Mouse (Mus musculus) lung, postnatal 14 days (tissue): ENCODE measurements around the gene Smim17.
A peak's percentile ranks its signal among the peaks of the same experiment; 100 is the strongest.
"Not testable (repeated sequence)": the region's sequence is repeated elsewhere in the genome, so short reads cannot be mapped to it uniquely, and the experiment has no call there.

ENCODE experiments used
- DNase-seq: peaks from one replicate; pipeline ENCODE4 v3.0.0; 2021

Gene Smim17

GRCm38 (mm10) chr7:6397996-6398975, at the start of gene Smim17:
Gene Smim17, plus strand, starts transcription at chr7:6398715.
- DNase-seq = peak; percentile 26

DNA sequence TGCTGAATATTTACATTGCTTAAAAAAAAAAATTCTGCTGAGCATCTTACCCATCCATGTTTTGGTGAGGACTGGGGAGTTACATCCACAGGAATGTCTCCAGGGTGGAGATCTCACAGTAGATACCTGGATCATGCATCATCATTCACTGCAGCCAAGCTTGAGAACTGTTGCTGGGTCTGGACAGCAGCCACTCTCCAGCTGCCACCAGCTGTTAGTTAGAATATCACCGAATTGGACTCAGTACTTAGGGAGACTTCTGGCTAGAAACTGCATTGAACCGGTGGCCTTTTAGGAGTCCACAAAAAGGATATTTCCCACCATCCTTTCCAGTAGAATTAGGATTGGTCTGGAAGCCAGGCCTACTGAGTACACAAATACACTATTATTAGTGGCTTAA, 40.4 kb upstream of the Smim17 start:
- DNase-seq = peak; percentile 23

DNA sequence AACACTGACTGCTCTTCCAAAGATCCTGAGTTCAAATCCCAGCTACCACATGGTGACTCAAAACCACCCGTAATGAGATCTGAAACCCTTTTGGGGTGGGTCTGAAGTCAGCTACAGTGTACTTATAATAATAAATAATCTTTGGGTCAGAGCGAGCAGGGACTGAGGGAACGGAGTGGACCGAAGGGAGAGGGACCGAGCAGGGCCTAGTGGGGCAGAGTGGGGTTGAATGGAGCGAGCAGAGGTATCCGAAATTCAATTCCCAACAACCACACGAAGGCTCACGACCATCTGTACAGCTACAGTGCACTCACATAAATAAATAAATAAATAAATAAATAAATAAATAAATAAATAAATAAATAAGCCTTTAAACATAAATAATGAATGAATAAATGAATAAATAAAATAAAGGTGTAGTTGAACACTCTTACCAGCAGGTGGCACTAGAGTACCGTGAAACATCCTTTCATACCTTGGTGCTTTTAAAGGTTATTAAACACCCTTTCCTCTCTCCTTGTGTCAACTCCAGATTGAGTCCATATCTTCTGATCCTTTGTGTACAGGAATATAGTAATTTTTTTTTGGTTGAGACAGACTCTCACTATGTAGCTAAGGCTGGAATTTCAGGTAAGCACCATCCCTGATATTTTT, 39.5 kb upstream of the Smim17 start:
- peak; percentile 39 for DNase-seq

DNA sequence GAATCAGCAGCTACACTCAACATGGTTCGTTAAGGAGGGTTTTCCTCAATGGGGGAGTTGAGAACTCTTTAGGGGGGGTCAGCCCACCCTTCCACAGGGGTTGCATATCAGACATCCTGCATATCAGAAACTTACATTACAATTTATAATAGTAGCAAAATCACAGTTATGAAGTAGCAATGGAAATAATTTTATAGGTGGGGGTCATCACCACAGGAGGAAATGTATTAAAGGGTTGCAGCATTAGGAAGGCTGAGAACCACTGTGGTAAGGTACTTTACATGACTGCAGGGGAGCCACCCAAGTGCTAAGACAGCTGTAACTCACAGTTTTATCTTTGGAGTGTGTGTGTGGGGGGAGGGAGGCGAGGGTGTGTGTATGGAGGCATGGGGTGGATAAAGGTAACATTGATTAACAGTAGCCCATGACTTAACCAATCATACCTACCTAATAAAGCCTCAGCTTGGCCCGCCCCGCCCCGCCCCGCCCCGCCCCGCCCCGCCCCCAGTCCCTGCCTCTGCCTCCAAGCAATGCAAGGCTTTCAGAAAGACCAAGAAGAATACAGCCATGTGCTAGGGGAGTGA, 37.9 kb upstream of the Smim17 start:
- DNase-seq = no peak

- no peak for DNase-seq
Measured at GRCm38 (mm10) chr7:6361756-6362155, 36.8 kb upstream of the Smim17 start.

- DNase-seq = peak; percentile 99
Measured at GRCm38 (mm10) chr7:6362268-6363046, 36.1 kb upstream of the Smim17 start.

- DNase-seq = no peak
Measured at GRCm38 (mm10) chr7:6363047-6363488, 35.4 kb upstream of the Smim17 start, which contains the start of gene Zfp78. Gene Zfp78, plus strand, starts transcription at chr7:6363280.

DNA sequence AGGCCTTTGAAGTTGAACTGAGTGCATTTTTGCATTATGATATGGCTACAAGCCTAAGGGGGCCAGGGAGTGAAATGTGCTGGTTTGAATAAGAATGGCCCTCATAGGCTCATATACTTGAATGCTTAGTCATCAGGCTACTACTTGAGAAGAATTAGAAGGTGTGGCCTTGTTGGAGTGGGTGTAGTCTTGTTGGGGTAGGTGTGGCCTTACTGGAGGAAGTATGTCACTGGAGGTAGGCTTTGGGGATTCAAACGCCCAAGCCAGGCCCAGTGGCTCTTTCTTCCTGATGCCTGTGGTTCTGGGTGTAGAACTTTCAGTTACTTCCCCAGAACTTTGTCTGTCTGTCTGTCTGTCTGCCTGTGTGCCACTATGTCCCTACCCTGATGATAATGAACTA, 33.8 kb upstream of the Smim17 start:
- DNase-seq = no peak

GRCm38 (mm10) chr7:6367185-6367584, 31.3 kb upstream of the Smim17 start:
- DNase-seq = no peak

GRCm38 (mm10) chr7:6368146-6368545, 30.4 kb upstream of the Smim17 start:
- DNase-seq = not testable (repeated sequence)

DNA sequence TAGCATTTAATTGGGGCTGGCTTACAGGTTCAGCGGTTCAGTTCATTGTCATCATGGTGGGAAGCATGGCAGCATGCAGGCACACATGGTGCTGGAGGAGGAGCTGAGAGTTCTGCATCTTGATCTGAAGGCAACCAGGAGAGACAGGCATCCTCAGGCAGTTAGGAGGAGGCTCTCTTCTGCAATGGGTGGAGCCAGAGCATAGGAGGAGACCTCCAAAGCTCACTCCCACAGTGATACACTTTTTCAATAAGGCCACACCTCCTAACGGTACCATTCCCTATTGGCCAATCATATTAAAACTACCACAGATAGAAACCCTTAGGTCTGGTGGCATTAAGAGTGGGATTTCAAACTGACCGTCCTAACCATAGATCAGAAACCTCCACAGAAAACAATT, 29.1 kb upstream of the Smim17 start:
- no peak for DNase-seq

- DNase-seq = no peak
Measured at GRCm38 (mm10) chr7:6372993-6373392, 25.5 kb upstream of the Smim17 start.

DNA sequence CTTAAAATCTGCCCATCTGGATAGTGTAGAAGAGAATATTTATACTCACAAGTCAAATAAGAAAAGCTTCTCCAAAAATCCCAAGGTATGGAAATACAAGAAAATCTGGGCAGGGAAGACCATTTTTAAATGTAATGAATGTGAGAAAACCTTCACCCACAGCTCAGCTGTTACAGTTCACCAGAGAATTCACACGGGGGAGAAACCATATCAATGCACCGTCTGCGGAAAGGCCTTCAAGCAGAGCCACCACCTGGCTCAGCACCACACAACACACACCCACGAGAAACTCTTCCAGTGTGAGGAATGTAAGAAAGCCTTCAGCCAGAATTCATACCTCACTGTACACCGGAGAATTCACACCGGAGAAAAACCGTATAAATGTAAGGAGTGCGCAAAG, 20.1 kb upstream of the Smim17 start:
- no peak for DNase-seq

- DNase-seq = no peak
Measured at GRCm38 (mm10) chr7:6381431-6381830, 17.1 kb upstream of the Smim17 start.

GRCm38 (mm10) chr7:6383044-6383455, 15.5 kb upstream of the Smim17 start, which contains the start of gene Zfp28:
Gene Zfp28, plus strand, starts transcription at chr7:6383295.
- peak; percentile 94 for DNase-seq

- DNase-seq = no peak
Measured at GRCm38 (mm10) chr7:6384011-6384410, 14.5 kb upstream of the Smim17 start.

- peak; percentile 21 for DNase-seq
Measured at GRCm38 (mm10) chr7:6386995-6387394, 11.5 kb upstream of the Smim17 start.

DNA sequence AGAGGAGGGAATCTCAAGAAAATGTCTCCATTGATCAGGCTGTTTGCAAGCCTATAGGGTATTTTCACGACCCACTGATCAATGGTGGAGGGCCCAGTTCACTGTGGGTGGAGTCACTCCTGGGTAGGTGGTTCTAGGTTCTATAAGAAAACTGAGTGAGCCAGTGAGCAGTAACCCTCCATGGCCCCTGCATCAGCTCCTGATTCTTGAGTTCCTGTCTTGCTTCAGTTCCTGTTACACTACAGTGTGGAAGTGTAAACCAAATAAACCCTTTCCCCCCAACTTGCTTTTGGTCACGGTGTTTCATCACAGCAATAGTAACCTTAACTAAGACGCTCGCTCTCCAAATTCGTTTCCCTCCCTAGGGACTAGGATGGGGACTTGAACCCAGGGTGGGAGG, 9.5 kb upstream of the Smim17 start:
- no peak for DNase-seq

- no peak for DNase-seq
Measured at GRCm38 (mm10) chr7:6389449-6389848, 9.1 kb upstream of the Smim17 start.

DNA sequence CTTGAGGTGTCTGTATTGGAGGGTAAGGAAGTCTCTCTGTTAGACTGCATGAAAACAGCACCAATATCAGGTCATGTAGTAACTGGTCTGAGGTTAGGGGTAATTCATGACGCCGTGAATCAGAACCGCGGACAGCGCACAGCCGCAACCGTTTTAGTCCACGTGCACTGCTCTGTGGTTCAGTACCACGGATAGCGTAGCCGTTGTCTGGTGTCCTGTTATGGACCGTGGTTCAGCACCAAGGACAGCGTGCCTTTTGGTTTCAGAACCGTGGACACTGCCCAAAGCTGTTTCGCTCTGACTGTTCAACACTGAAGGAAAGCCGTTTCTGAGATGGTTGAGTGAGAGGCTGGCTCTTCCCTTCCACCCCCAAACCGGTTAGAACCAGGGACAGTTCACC, 11.5 kb downstream of the Smim17 start, which contains the start of gene Gm20715:
TSS of gene Gm20715 (plus strand) at position 235 of the 400 bp plus-strand sequence.
- peak; percentile 98 for DNase-seq

DNA sequence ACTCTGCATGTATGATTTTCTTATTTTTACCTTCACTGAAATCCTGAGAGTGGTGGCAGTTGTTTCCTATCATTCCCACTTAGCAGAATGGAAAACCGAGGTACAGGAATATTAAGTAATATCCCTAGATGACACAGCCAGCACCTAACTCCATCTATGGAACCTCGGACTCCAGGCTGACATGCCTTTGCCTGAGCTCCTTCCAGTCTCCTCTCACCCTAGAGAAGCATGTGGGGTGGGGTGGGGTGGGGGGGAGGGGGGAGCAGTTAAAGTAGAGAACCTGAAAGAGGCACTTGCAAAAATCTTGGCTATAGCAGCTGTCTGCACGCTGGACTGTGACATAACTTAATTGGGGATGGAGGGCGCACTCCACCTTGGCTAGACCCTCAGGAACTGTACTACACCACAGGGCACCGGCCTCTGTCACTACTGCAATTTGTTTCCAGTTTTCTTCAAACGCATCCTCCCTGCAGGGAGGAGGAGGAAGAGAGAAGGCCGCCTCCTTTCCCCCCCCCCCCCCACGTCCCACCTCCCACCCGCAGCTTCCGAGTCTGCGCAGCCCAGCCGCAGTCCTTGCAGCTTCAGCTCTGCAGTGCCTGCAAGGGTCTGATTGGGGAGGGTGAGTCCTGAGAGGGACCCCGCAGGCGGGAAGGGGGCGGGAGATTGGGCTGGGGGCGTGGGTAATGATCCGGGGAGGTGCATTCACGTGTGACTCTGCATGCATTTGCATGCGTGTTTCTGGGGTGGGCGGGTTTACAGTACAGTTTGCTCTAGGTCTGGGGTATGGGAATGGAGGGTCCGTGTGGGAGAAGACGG, 16.3 kb downstream of the Smim17 start:
- DNase-seq = no peak

GRCm38 (mm10) chr7:6415442-6415787, 16.9 kb downstream of the Smim17 start:
- DNase-seq = no peak
